Mouse (Mus musculus) cerebellum, adult 2 months (tissue): ENCODE measurements around the gene Pdyn.

Source experiments
- CTCF ChIP-seq: fragments of 200-500 bp; IDR thresholded peaks from 2 replicates; pipeline ENCODE4 v1.5.1; 2011; ENCODE audit warnings: low read depth, mild to moderate bottlenecking, control low read depth, low read length, moderate library complexity, borderline replicate concordance; ENCODE audit not compliant: insufficient read depth
- POLR2A ChIP-seq: fragments of 200-500 bp; IDR thresholded peaks from 2 replicates; pipeline ENCODE4 v1.6.1; 2011; ENCODE audit warnings: low read length, control low read depth, borderline replicate concordance; ENCODE audit not compliant: insufficient read depth

- TF ChIP-seq POLR2A = no peak
- TF ChIP-seq CTCF = no peak
Measured at GRCm38 (mm10) chr2:129677664-129678063, 22.0 kb downstream of the Pdyn start.
